Mouse (Mus musculus) left cerebral cortex, postnatal 14 days (tissue): ENCODE measurements around the gene Slc35c2. TPM values are rescaled to one million over a fixed set of nuclear protein-coding genes. Genes with fewer than 3 reads are reported as not detected.

Experiments used
- DNase-seq, 2 experiments: peaks; one replicate each; pipeline ENCODE4 v3.0.0; 2021 to 2022; ENCODE audit warnings: low spot score in 2 of 2, mixed read lengths in 1 of 2
- intact Hi-C: fragments of 180-260 bp; cut with DNase I; formaldehyde crosslinking; loops from one replicate; pipeline ENCODE4 v1.15.1; 2025
- total RNA-seq, 2 experiments: library from RNA; stranded (reverse); gene quantifications; 2 replicates each; pipeline ENCODE4 v1.2.3; 2021

The Slc35c2 gene
- total RNA-seq, 2 experiments from 2014 or later = 52.1 to 55.1 TPM

DNA sequence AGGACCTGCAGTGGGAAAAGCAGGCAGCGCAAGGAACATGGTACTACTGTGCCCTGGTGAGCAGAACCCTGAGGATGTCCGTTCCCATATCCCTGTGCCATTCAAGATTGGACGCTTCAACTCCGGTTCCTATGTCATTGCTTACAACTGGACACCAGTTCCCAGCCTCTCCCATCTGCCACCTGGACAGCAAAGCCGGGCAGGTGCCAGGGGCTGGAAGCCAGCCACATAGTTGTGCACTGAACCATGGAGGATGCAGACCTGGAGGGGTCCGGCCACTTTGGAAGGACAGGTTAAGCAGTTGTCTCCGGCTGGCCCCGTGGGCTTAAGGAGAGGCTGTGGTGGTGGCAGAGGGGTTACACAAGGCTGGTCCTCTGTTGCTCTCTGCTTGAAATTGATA lies 35.3 kb downstream of the Slc35c2 start:
- intact Hi-C loops = no loop called here
- no peak for DNase-seq

DNA sequence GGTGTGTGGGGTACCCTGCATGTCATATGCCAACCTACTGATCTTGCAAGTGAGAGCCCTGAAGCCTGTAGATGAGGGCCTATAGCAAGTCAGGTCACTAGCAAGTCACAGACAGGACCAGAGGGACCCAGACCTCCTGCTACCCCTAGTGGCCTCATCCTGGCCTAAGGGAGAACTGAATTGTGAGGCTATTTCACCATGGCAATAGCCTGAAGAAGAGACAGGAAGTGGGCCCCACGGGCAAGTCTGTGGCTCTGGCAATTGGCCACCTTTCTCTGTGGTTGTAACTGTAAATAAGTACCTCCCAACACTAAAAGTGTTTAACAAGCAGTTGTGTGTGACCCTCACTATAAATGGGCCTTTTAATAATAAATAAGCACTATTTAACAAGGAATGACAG lies 36.8 kb downstream of the Slc35c2 start:
- intact Hi-C loops = no loop called here

DNA sequence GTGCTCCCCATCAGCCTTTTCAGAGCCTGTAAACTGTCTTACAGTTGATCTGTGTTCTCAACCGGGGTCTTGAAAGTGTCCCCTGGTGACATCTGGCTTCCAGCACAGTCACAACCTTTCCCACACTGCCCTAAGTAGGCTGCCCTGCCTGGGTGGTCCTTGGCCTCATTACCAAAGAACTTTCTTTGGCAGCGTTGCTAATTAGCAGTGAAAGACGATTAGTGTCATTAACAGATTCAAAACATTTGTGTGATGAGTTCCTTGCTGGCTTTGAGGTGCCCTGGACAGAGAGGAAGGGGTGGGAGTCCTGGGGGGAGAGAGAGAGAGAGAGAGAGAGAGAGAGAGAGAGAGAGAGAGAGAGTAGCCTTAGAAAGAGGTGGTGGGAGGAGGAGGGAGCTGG lies 38.7 kb downstream of the Slc35c2 start:
- intact Hi-C loops = no loop called here
- peak in 1 of 2 experiments; percentile 37 for DNase-seq

More for the DNA sequence above, 36.8 kb downstream of the Slc35c2 start:
- DNase-seq = no peak

DNA sequence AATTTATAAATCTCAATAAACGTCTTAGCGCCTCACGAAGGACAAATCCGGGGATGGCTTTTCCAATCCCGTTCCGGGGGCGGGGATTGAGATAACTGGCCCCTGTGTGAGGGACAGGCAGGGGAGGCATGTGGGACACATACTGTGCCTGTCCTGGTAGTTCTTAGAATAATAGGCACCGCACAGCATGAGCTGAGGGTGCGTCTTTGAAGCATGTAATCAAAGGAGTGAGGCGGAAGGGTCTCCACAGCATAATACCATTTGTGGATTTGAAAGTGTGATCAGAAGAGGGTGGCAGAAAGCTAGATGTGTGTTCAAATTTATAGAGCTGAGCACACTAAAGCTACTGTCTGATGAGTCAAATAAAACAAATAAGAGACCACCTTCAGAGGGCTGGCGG lies 41.3 kb downstream of the Slc35c2 start:
- no peak for DNase-seq
- intact Hi-C loops = no loop called here

DNA sequence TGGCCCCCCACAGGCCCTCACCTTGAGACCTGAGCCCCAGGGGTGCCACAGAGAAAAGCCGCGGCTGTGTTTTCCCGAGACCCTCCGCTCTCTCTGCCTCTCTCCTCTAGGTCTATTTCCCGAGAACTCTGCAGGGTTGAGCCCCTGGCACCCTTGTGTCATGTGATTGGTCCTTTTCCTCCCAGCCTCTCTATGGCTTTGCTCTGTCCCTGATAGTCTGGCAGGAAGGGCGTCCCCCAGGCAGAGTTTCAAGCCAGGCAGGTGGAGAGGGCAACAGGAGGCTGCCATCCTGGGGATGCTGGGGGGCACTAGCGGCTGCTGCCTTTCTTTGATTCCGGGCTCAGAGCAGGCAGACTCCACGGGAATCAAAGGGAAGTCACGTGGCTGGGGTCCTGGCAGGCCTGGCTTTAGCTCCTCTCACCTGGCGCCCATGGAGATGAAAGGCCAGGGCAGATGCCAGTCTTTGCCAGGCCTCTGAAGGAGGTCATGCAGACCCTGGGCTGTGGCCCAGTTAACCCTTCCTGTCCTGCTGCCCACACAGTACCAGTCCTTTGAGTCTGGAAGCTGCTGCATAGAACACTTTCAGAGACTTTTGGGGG lies 44.4 kb downstream of the Slc35c2 start:
- intact Hi-C loops = no loop called here
- DNase-seq = no peak

DNA sequence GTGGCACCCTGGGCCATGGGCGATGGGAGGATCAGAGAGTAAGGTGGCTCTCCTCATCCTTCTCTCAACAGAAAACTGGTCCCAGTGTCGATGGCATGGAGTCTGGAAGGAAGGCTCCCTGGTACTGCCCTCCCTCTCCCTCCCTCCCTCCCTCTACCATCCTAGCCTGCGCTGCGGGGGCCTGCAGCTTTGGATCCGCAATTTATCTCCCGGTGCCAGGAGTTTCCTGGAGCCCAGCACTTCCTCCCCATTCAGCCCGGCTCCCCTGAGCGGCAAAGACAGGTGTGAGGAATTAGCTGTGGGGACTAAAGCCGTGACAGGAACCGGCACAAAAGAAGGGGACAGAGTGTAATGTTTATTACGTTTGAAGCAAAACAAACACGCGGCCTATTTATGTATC lies 45.1 kb downstream of the Slc35c2 start:
- intact Hi-C loops = no loop called here
- no peak for DNase-seq

DNA sequence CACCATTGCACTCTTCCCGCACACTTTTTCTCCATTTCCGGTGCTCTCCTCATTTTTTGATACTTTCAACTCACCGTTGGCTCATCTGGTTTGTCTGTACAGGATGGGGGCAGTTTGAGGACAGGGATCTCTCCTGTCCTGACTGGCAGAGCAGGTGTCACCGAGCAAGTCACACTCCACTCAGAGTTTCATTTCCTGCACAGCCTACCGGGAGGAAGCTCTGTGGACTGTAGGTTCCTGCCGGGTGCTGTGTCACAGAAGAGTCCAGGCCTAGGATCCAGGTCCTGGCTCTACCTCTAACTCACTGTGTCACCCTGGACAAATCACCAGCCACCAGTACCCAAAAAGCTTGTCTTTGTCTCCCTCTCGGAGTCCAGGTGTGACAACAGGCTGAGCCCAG lies 45.9 kb downstream of the Slc35c2 start:
- intact Hi-C loops = no loop called here
- DNase-seq = no peak

DNA sequence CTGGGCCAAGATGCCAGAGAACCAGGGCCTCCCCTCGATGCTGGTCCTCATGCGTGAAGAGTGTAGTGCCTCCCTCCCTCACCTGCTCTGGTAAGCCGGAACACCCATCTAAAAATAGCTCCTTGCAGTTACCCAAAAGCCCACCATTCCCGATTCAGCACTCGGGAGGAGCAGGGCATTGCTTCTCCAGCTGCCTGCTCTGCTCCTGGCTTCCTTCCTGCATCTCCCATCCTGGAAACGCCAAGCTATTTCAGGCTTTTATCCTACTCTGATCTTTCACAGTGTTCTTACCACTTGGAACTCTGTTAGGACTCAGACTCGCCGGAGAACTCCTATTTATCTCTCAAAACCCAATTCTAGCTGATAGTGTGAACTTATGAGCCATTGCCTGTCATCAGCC lies 47.3 kb downstream of the Slc35c2 start:
- intact Hi-C loops = no loop called here
- DNase-seq = peak; percentile 43 to 54

DNA sequence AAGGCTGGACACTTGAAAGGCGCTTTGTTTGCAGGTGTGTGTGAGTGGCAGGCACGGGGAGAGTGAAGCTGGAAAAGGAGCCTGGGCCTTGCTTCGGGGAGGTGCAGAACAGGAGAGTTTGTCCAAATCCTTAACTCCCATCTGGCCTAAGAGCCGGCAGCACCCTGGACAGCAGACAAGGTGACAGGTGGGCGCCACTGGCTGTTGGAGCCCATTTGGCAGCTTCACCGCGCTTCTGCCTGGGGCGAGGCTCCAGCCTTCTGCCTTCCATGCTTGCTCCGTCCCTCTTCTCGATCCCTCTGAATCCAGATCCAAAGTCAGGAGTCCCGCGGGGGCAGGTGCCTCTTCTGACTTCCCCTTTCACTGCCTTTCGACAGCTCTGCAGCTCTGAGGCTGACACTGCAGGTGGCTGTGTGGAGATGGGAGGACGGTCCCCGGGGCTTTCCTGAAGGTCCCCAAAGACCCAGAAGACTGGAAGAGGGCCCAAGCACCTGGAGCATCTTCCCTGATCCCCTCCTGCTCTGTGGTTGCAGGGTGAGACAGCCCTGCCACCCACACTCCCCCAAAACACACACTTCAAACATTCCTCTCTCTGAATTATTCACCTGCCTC lies 48.0 kb downstream of the Slc35c2 start:
- no peak for DNase-seq
- intact Hi-C loops = no loop called here

DNA sequence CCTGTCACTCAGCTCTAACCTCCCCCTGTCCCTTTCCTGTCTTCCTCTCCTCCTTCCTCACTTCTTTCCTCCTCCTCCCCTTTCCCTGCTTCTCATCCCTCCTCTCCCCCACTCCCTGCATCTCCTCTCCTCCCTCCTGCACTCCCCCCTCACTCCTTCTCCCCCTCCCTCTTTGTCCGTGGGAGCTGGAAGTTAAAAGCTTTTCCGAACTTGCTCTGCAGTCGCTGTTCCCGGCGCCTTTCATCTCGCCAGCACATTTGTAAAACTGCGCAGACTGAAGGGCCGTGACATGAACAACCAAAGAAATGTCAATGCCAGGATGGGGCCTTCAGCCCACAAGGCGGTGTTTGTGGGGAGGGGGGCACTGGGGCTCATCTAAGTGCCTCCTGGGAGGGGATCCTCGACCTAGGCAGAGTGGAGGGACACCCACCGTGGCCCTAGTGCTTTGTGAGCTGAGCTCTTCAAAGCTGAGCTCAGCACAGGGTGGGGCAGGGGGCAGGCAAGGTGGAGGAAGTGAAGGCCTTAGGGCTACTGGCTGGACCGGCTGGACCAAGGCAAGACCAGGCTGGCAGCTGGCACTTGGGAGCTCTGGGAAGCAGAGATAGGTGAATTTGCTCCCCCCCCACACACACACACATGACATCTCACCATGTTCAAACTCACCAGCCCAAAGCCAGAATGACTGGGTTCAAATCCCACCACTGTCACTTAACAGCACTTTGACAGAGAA lies 49.1 kb downstream of the Slc35c2 start:
- DNase-seq = no peak
- intact Hi-C loops = no loop called here

DNA sequence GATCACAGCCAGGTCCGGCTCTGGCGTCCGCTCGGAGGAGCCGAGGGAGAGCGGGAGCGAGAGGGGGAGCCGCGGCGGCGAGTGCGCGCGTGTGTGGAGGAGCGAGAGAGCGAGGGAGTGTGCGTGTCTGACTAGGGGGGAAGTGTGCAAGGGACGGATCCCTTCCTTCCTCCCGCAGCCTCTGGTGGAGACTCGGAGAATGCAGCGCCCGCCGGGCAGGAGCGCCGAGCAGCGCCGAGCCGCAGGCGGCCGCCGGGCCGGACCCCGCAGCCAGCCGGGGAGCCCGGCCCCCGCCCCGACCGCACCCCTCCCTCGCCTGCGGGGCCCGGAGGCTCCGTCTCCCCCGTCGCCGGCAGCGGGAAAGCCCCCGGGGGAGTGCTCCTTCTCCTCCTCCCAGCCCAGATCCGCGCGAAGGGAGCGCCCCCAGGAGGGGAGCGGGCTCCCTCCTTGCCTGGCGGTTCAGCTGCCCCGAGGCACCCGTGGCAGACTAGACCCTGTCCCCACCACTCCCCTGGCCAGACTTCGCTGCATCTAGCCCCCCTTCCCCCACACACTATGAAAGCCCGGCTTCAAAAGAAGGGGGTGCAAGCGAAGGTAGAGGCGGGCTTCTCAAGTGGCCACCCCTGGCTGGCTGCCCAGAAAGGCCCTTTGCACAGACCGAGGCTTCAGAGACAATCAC lies 52.9 kb downstream of the Slc35c2 start, which contains the start of gene Cdh22:
Gene Cdh22 (minus strand): TSS at position 241 of the 679 bp plus-strand sequence.
- intact Hi-C loops = loop anchor here (2.0 to 5.0 kb wide), 2 partner anchors 43 to 160 kb away; no protein-coding TSS in a partner anchor
- peak; percentile 74 to 75 for DNase-seq

DNA sequence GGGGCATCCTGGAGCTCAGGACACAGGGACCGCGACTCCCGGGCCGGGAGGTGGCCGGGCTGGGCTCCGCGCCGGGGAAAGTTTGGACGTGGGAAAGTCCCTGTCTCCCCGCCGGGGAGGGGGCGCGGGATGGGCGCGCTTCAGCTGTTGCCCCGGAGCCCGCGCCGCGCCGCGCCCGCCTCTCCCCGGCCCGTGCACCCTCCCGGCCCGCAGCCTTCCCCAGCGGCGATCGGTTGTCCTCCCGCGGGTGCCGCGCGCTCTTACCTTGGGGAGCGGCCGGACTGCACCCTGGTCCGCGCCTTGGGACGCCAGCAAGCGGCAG lies 53.4 kb downstream of the Slc35c2 start:
- intact Hi-C loops = loop anchor here (2.0 to 5.0 kb wide), 2 partner anchors 43 to 159 kb away; no protein-coding TSS in a partner anchor
- no peak for DNase-seq

DNA sequence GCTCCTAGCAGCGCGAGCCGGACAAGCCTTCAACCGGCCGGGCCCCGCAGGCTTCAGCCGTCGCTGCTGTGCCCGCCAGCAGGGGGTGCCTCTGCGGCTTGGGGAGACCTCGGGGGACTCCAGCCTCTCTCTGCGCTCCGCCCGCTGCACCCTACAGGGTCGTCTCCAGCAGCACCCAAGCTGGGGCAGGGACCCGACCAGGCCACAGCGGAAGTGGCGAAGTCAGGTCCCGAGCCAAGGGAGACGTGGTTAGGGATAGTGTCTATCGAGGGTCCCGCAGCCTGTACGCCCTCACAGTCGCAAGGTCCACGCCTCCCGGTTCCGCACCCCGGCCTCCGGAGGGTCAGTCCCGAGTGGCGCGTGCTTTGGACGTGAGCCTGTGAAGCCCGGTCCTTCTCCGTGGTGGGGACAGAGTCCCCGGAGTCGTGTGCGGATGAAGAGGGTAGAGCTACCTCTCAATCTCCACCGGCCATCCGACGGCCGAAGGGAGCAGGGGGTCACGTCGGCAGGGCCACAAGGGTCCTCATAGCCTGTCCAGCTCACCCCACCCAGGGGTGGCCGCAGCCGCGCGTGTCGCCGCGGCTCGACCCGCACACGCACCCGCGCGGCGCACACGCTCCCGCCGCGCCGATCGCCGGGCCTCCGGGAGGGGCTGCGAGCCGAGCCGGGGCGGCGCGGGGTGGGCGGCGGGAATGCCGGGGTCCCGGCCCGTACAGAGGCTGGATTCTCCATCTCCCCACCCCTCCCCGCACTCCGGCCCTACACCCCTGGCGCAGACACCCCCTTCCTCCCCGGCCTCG lies 54.0 kb downstream of the Slc35c2 start:
- DNase-seq = peak; percentile 20 to 54
- intact Hi-C loops = loop anchor here (2.0 to 5.0 kb wide), 2 partner anchors 44 to 159 kb away; no protein-coding TSS in a partner anchor

DNA sequence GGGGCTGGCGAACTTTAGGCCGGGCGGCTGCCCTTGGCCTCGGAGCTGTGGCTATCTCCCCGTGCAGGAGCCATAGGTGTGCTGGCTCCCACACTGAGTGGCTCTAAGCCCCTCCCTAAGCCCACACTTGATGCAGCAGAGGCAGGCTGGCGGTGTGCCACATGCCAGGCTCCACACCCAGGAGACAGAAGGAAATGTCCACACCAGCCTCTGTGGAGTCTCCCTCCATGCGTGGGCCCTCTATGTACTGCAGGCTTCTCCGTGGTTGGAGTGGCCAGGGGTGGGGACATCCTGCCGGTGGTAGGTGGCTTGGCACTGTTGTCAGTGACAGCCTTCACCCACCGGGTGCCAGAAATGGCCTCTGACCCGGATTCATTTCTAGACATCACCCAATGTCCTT lies 58.6 kb downstream of the Slc35c2 start:
- intact Hi-C loops = no loop called here
- DNase-seq = no peak

Other genes with a start within 250 kb of the Slc35c2 start
- gene Cd40, start 232.2 kb downstream of the Slc35c2 start, total RNA-seq = 1 to 10 TPM in 1 of 2 experiments, under 1 TPM in 1; 0.82 to 1.4 TPM
- not detected for gene 1700025C18Rik, start 197.1 kb downstream of the Slc35c2 start, total RNA-seq
- gene Cdh22, start 53.0 kb downstream of the Slc35c2 start, total RNA-seq = 10 to 100 TPM; 33.8 TPM
- gene Elmo2, start 38.6 kb upstream of the Slc35c2 start, total RNA-seq = 100 to 1,000 TPM; 137 to 156 TPM
- gene Zfp663, start 80.9 kb upstream of the Slc35c2 start, total RNA-seq = under 1 TPM in 1 of 2 experiments, not detected in 1; 0.51 TPM
- 10 to 100 TPM; 12.1 to 12.4 TPM for gene Zfp334, start 100.4 kb upstream of the Slc35c2 start, total RNA-seq
- not detected for gene Ocstamp, start 112.5 kb upstream of the Slc35c2 start, total RNA-seq
- gene Slc13a3, start 185.4 kb upstream of the Slc35c2 start, total RNA-seq = 10 to 100 TPM; 18.6 to 19.9 TPM
- 10 to 100 TPM; 19.9 to 22.1 TPM for gene Trp53rka, start 205.5 kb upstream of the Slc35c2 start, total RNA-seq
- 1 to 10 TPM in 1 of 2 experiments, under 1 TPM in 1; 0.92 to 2.2 TPM for gene Slc2a10, start 215.9 kb upstream of the Slc35c2 start, total RNA-seq